9 mouse cellular contexts compared by ENCODE assay signal in genomic region chr13:52628602-52629001, GRCm38 (mm10). TPM values are rescaled to one million over a fixed set of nuclear protein-coding genes. Genes with fewer than 3 reads are reported as not detected.
A peak's percentile ranks its signal among the peaks of the same experiment; 100 is the strongest.
DNase-seq lines count a peak whose midpoint lies in the region; ATAC-seq and TF ChIP-seq lines count a peak whose summit lies in the region.
"Had no signal": no experiment of that assay in that cellular context is flagged by ENCODE, and none has a peak within 500 bp of the region (broad histone marks: within the 10 kb centered on the region; RNA-seq: fewer than 3 reads in every experiment).

No protein-coding gene starts in this region.

- intact Hi-C loops in heart, postnatal 10 days (cut with DNase I), result loop anchor here (1.0 kb wide), 1 partner anchor 374 kb away; no protein-coding TSS in a partner anchor

- DNase-seq in heart, postnatal 10 days, result peak; percentile 45 to 66
- DNase-seq in heart, adult 8-10 months (ENCODE audit: low spot score), result no peak
- peak; percentile 57 for DNase-seq in ES-E14 (ENCODE audit: low read depth, low spot score)
- DNase-seq in cerebellum, adult 2 months, result peak; percentile 16 to 39
- peak; percentile 33 to 44 for DNase-seq in frontal cortex, postnatal 25 days (ENCODE audit: low spot score in 2 of 2)
- DNase-seq in layer of hippocampus, postnatal 36 days, result peak; percentile 32 to 37
- peak; percentile 23 for DNase-seq in telencephalon, adult 2 months (ENCODE audit: low read depth, low spot score)

- no peaks in the 10 kb centered on the region for H3K4me1 ChIP-seq in ES-E14 (ENCODE audit: control insufficient read depth in 2 of 2, insufficient read depth in 2 of 2, low read length in 2 of 2, poor library complexity in 1 of 2)
- H3K4me1 ChIP-seq in cerebellum, adult 2 months (ENCODE audit: control insufficient read depth, insufficient read depth, low read length), result no peaks in the 10 kb centered on the region
- no peaks in the 10 kb centered on the region for H3K4me1 ChIP-seq in midbrain, embryonic 15.5 days
- H3K4me1 ChIP-seq: liver, embryonic 15.5 days had no signal

- no peak overlapping the region for H3K4me2 ChIP-seq in midbrain, embryonic 15.5 days
- H3K4me2 ChIP-seq: liver, embryonic 15.5 days had no signal

- H3K27me3 ChIP-seq in cerebellum, adult 2 months (ENCODE audit: control insufficient read depth, insufficient read depth, low read length), result no peaks in the 10 kb centered on the region
- no peaks in the 10 kb centered on the region for H3K27me3 ChIP-seq in midbrain, embryonic 15.5 days (replicated peaks)
- H3K27me3 ChIP-seq: liver, embryonic 15.5 days had no signal

- peaks cover 10% of the 10 kb centered on the region; the same call in 1 of the 2 replicates for H3K36me3 ChIP-seq in ES-E14 (ENCODE audit: control insufficient read depth, insufficient read depth, low read length, poor library complexity, severe bottlenecking)
- H3K36me3 ChIP-seq in midbrain, embryonic 15.5 days (replicated peaks), result no peaks in the 10 kb centered on the region
- H3K36me3 ChIP-seq: liver, embryonic 15.5 days had no signal

- H3K27ac ChIP-seq in ES-E14 (ENCODE audit: insufficient read depth, low read depth, low read length, poor library complexity, severe bottlenecking), result no peak overlapping the region
- H3K27ac ChIP-seq in cerebellum, adult 2 months (ENCODE audit: insufficient read depth, low read length), result no peak overlapping the region
- H3K27ac ChIP-seq in midbrain, embryonic 15.5 days, result no peak overlapping the region
- H3K27ac ChIP-seq: liver, embryonic 15.5 days had no signal

- no peak overlapping the region for H3K4me3 ChIP-seq in ES-E14 (ENCODE audit: insufficient read depth in 1 of 2, low read depth in 1 of 2, low read length in 2 of 2, poor library complexity in 1 of 2, severe bottlenecking in 1 of 2)
- H3K4me3 ChIP-seq in cerebellum, adult 2 months (replicated peaks; ENCODE audit: insufficient read depth, low read depth, low read length), result no peak overlapping the region
- H3K4me3 ChIP-seq in midbrain, embryonic 15.5 days, result no peak overlapping the region
- H3K4me3 ChIP-seq: liver, embryonic 15.5 days had no signal

- ATAC-seq in midbrain, embryonic 15.5 days (replicated peaks), result peak; percentile 54

- 22% methylated on average over 9 of the region's 9 CpGs for WGBS in cerebellum, adult 2 months
- WGBS in midbrain, embryonic 15.5 days, result 38% methylated on average over 9 of the region's 9 CpGs

- H3K9me3 ChIP-seq in ES-E14 (ENCODE audit: control insufficient read depth, insufficient read depth, low read depth, low read length), result no peaks in the 10 kb centered on the region
- H3K9me3 ChIP-seq in midbrain, embryonic 15.5 days, result no peaks in the 10 kb centered on the region
- H3K9me3 ChIP-seq: liver, embryonic 15.5 days had no signal

- in situ Hi-C loops in ES-E14 (cut with MboI; ENCODE audit: low sequenced_read_pairs in 2 of 2, unreplicated experiment in 2 of 2), result loop anchor here (5.0 to 25.0 kb wide), 3 partner anchors 366 to 791 kb away; partner anchors contain the start of gene Gadd45g (in 1 of the 2)

- no peak overlapping the region for H3K9ac ChIP-seq in ES-E14 (ENCODE audit: insufficient read depth, low read depth, low read length, poor library complexity, severe bottlenecking)
- H3K9ac ChIP-seq in midbrain, embryonic 15.5 days, result no peak overlapping the region
- H3K9ac ChIP-seq: liver, embryonic 15.5 days had no signal

- TF ChIP-seq POLR2A in cerebellum, adult 2 months (IDR thresholded peaks at IDR 0.05; ENCODE audit: borderline replicate concordance, insufficient read depth, low read length), result no peak

- peak; percentile 68 for TF ChIP-seq CTCF in cerebellum, adult 2 months (IDR thresholded peaks at IDR 0.05; ENCODE audit: borderline replicate concordance, insufficient read depth, low read depth, low read length)

TF ChIP-seq in ES-E14, 5 proteins besides CTCF, POLR2A, EP300 and RAD21:
- no peak for TF ChIP-seq MAFK (IDR thresholded peaks at IDR 0.05; ENCODE audit: insufficient read depth, low read depth, low read length)
- TF ChIP-seq ZC3H11A (IDR thresholded peaks at IDR 0.05; ENCODE audit: borderline replicate concordance, low read depth, low read length), result peak; percentile 67; the same call in 1 of the 2 replicates

RNA-seq across cellular contexts. Expression of gene Syk, which starts 45.6 kb away (rescaled TPM):
- 10 to 100 TPM; 17.6 to 22.0 TPM for total RNA-seq in heart, postnatal 10 days (2021)
- 10 to 100 TPM; 16.1 to 18.7 (median 17.6) TPM for total RNA-seq in heart, adult 8-10 months (2022)
- total RNA-seq in ES-E14 (2012; rRNA removed), result 13.3 and 22.3 TPM in 2 replicates
- polyA plus RNA-seq in cerebellum, adult 2 months (2012; rRNA removed), result 0.68 and 0.77 TPM in 2 replicates
- total RNA-seq in layer of hippocampus, postnatal 36 days (2021), result 1 to 10 TPM; 2.9 to 3.8 TPM
- polyA plus RNA-seq in midbrain, embryonic 15.5 days (2015; fragmentation: Nextera tagmentation; extraction: Ambion mirVana), result 1.4 and 1.8 TPM in 2 replicates
